Mouse (Mus musculus) liver, adult (tissue): Measurements from ENCODE around the gene Optn.

Experiments
- GATA4 ChIP-seq: IDR thresholded peaks from 2 replicates; pipeline ENCODE4 v1.6.1; 2014; ENCODE audit warnings: mild to moderate bottlenecking, low read length; ENCODE audit not compliant: insufficient replicate concordance

Gene Optn

GRCm38 (mm10) chr2:5037390-5037789 lies 26.5 kb downstream of the Optn start:
- TF ChIP-seq GATA4: no peak

DNA sequence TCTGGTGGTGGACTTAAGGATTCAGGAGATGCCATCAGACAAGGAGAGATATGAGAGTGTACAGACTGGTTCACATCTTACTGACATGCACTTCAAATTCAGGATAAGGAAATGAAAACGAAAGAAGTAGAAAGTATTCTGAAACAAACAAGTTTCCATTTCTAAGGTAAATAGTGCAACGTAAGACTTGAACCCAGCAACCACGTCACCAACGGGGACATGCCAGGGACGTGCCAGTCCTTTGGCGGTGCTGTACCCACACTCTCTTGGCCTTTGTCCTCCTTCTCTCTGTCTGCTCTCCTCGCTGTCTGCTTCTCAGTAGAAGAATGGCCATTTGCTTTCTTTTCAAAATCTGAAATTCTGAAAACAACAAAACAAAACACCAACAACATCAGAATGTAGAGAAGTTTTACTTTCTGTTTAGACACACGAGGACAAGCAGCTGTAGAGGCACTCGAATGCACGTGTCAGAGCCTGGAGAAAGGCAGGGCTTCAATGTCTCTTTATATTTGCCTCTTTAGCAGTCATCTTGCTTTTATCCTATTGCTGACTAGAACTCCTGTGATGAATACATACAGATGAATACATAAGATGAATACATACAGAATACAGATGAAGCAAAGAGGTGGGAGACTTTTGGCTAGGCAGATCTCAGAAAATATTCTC lies 27.3 kb downstream of the Optn start:
- TF ChIP-seq GATA4: no peak

- TF ChIP-seq GATA4: no peak
Observed at GRCm38 (mm10) chr2:5035241-5035640, 28.6 kb downstream of the Optn start.

DNA sequence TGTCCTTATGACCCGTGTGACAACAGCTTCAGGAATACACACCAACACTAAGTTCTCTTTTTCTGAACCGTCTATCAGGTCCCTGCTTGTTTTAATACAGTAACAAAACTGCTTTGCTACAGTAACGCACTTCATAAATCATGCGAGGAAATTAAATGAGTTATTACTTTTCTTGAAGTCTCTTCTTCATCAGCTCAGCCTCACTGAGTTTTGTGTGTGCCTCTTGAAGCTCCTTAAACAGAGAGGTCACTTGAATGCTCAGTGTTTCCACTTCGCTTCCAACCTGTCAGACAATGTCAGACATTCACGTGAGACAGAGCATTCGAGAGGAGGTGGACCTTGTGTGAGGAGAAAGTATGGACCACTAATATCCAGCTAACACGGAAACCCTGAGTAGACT lies 29.1 kb downstream of the Optn start:
- TF ChIP-seq GATA4: no peak

DNA sequence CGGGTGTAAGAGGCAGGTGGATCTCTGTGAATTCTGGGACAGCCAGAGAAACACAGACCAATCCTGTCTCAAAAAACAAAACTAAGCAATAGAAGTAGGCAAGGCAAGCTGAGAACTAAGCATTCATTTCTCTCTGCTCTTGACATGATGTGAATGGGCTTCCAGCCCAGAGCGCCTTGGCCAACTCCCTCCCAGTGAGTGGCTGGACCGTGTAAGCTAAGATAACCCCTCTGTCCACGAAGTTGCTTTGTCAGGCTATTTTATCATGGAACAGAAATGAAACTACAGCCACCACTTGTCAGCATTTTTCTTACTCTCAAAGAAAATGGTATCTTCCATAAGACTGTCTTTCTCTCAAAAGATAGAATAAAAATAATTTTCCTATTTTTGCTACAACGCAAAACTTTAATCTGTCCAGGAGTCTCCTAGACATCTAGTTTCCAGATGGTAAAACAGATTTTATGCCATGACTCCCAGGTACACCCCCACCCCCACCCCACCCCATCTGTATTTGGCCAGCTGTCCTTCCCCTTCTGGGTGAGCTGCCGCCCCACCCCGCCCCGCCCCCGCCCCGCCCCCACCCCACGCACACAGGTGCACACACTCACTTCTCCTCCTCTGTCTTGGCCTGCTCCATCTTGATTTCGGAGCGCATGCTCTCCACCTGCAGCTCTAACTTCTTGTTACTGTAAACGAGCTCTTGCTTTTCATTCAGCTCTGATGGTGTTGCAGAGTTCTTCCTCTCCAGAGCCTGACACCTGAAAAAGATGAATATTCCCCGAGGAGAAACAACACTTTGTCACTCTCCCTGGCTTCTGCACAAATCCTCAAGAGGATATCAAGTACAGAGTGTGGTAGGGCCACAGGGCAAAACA lies 30.1 kb downstream of the Optn start:
- TF ChIP-seq GATA4: peak; percentile 70; the same call in 1 of the 2 replicates

- no peak for TF ChIP-seq GATA4
Observed at GRCm38 (mm10) chr2:5032665-5033064, 31.2 kb downstream of the Optn start.

DNA sequence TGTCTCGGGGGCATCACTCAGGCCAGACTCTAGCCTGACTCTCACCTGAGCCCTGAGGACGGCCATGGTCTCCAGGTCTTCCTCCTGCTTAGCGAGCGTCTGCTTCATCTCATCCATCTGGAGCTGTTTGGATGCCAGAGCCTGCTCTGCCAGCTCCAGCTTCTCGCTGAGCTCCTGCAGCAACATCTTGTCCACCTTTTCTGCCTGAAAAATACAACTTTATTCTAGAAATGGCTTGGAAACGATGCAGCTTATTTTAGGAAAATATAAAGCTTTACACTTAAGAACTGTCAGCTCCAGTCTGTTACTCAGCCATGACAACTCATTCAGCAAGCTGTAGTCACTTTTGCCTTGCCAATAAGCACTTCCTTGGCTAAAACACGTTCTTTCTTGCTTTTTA lies 32.6 kb downstream of the Optn start:
- no peak for TF ChIP-seq GATA4

- no peak for TF ChIP-seq GATA4
Observed at GRCm38 (mm10) chr2:5029808-5030207, 34.0 kb downstream of the Optn start.

DNA sequence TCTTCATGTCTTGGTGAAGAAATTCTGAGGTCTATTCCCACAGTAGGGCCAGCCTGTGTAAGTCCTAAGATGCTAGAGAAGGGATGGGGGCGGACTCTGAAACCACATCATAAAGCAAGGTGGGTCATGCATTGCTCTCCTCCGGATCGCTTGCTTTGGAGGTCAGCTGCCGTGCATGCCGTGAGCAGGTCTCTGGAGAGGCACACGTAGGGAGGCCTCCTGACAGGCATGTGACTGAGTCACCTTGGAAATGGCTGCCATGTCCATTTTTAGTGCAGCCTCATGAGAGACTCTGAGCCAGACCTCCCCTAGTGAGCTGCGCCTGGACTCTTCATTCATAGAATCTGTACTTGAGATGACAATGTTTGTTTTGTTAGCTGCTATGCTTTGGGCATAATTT lies 35.8 kb downstream of the Optn start:
- no peak for TF ChIP-seq GATA4

GRCm38 (mm10) chr2:5027057-5027456 lies 36.8 kb downstream of the Optn start:
- no peak for TF ChIP-seq GATA4

- TF ChIP-seq GATA4: no peak
Observed at GRCm38 (mm10) chr2:5025162-5025733, 38.6 kb downstream of the Optn start.

DNA sequence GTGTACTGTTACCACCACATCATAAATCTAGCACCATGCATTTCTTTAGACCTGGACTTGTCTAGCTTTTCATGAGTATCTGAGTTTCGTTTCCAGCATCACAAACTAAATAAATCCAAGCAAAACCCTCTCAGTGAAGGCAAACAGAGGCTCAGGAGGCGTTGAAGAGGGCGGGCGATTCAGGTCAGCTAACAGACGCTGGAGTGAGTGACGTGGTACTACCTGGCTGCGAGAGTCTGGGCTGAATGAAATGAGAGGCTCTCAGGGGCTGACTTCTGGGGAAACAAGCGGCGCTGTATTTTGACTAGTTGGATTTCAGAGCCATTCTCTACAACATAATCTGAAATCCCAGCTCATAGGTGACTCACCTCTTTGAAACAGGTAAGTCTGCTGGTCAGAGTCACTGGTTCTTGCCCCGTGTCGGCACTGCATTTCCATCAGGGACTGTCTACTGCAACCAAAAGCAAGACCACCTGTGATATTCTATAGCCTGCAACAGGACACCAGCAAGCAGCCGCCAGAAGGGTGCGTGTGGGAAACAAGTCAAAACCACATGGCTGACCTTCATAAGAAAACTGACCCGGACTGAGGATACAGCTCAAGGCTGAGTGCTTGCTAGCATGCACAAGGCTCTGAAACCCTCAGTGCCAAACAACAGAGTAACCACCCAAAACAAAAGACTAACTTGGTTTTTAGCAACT lies 40.0 kb downstream of the Optn start:
- TF ChIP-seq GATA4: no peak

DNA sequence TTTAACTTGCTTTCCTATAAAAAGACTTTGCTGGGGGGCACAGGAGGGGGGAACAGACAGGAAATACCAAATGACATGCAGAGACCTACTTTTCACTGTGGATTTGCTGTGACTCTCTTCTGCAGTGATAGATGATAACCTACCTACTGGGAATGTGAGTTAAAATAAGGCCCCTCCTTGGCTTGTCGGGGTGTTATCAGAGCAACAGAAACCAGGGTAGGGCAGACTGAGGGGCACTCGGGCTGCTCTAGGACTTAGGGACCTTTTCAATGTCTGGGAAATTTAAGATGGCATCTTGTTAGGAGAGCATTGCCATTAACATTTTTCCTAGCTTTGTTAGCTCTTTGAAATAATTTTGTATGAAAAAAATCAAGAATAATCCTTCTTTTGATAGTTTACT lies 40.6 kb downstream of the Optn start:
- no peak for TF ChIP-seq GATA4

GRCm38 (mm10) chr2:5019708-5020107 lies 44.1 kb downstream of the Optn start:
- TF ChIP-seq GATA4: no peak

- no peak for TF ChIP-seq GATA4
Observed at GRCm38 (mm10) chr2:5016922-5017321, 46.9 kb downstream of the Optn start.
